In the genomic region with DNA sequence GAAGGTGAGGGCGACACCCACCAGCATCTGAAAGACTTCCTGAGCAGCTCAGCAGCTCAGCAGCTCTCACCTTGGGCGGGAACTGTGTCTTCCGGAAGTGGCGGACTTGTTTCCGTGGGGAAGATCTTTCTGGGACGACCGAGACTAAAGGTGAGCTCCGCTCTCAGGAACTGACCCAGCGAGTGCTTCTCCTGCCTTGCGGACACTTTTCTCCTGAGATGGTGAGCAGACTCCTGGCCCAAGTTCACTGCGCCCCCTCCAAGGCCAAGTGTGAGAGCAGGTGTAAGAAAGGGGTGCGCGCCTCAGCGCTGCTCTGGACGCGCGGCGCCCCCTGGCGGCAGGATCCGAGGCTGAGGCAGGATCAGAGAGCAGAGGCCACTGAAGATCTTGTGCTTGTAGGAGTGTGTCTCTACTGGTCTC, we compare ENCODE assay signal across 8 mouse cellular contexts. TPM values are rescaled to one million over a fixed set of nuclear protein-coding genes. Genes with fewer than 3 reads are reported as not detected.
A peak's percentile ranks its signal among the peaks of the same experiment; 100 is the strongest.
DNase-seq lines count a peak whose midpoint lies in the region; ATAC-seq and TF ChIP-seq lines count a peak whose summit lies in the region.
"Not testable (repeated sequence)": the region's sequence is repeated elsewhere in the genome, so short reads cannot be mapped to it uniquely, and the experiment has no call there.

A gene (minus strand): TSS at position 243 of the 420 bp plus-strand sequence.

- not testable (repeated sequence) for H3K4me1 ChIP-seq in forebrain, embryonic 16.5 days (replicated peaks; ENCODE audit: control insufficient read depth, insufficient read depth, low read length); liver, embryonic 16.5 days (ENCODE audit: control insufficient read depth, low read depth, low read length); neural tube, embryonic 13.5 days (replicated peaks); testis, adult 2 months (ENCODE audit: control insufficient read depth, insufficient read depth, low read length)

- H3K27ac ChIP-seq in forebrain, embryonic 16.5 days (ENCODE audit: low read length); liver, embryonic 16.5 days (ENCODE audit: low read length); neural tube, embryonic 13.5 days (replicated peaks): not testable (repeated sequence)
- peak within 1 kb of the TSS; percentile 39; the same call in 1 of the 2 replicates for H3K27ac ChIP-seq in testis, adult 2 months (ENCODE audit: control insufficient read depth, insufficient read depth, low read depth, low read length)

- not testable (repeated sequence) for TF ChIP-seq POLR2A in testis, adult 2 months (IDR thresholded peaks at IDR 0.05; ENCODE audit: control insufficient read depth, low read depth, low read length)

- not testable (repeated sequence) for H3K9ac ChIP-seq in forebrain, embryonic 16.5 days (replicated peaks; ENCODE audit: low read depth, low read length); liver, embryonic 16.5 days (ENCODE audit: low read depth, low read length); neural tube, embryonic 13.5 days

- TF ChIP-seq CTCF in testis, adult 2 months (IDR thresholded peaks at IDR 0.05; ENCODE audit: control insufficient read depth, insufficient read depth, insufficient replicate concordance, low read depth, low read length): peak; percentile 80

- H3K27me3 ChIP-seq in forebrain, embryonic 16.5 days (replicated peaks; ENCODE audit: control insufficient read depth, insufficient read depth, low read length); liver, embryonic 16.5 days (ENCODE audit: control insufficient read depth, insufficient read depth, low read depth, low read length); neural tube, embryonic 13.5 days; testis, adult 2 months (ENCODE audit: control insufficient read depth, insufficient read depth, low read length): not testable (repeated sequence)

- H3K36me3 ChIP-seq in forebrain, embryonic 16.5 days (ENCODE audit: control insufficient read depth, insufficient read depth); liver, embryonic 16.5 days (ENCODE audit: control insufficient read depth, insufficient read depth); neural tube, embryonic 13.5 days; testis, adult 2 months (ENCODE audit: control insufficient read depth, insufficient read depth, low read length): not testable (repeated sequence)

- WGBS in forebrain, embryonic 16.5 days: 8% methylated on average over 20 of the region's 20 CpGs
- 11% methylated on average over 20 of the region's 20 CpGs for WGBS in liver, embryonic 16.5 days (ENCODE audit: insufficient replicate concordance)
- 17% methylated on average over 20 of the region's 20 CpGs for WGBS in neural tube, embryonic 13.5 days

- intact Hi-C loops in heart, postnatal 25 days (cut with DNase I): loop anchor here (10.0 kb wide), 2 partner anchors 250 to 320 kb away; a partner anchor contains a TSS

- ATAC-seq in forebrain, embryonic 16.5 days: peak; percentile 84
- peak; percentile 71 for ATAC-seq in liver, embryonic 16.5 days (ENCODE audit: low read depth)
- peak; percentile 75 for ATAC-seq in neural tube, embryonic 13.5 days (ENCODE audit: low read depth)

- H3K4me2 ChIP-seq in forebrain, embryonic 16.5 days (ENCODE audit: low read length): peak within 1 kb of the TSS; percentile 43
- peak within 1 kb of the TSS; percentile 48 for H3K4me2 ChIP-seq in liver, embryonic 16.5 days (ENCODE audit: low read depth, low read length)
- H3K4me2 ChIP-seq in neural tube, embryonic 13.5 days: peak within 1 kb of the TSS; percentile 45

- H3K4me3 ChIP-seq in forebrain, embryonic 16.5 days (replicated peaks; ENCODE audit: low read length): peak within 1 kb of the TSS; percentile 39
- H3K4me3 ChIP-seq in liver, embryonic 16.5 days (ENCODE audit: low read depth, low read length): peak within 1 kb of the TSS; percentile 55
- H3K4me3 ChIP-seq in neural tube, embryonic 13.5 days: peak within 1 kb of the TSS; percentile 34
- H3K4me3 ChIP-seq in testis, adult 2 months (ENCODE audit: control insufficient read depth, low read depth, low read length): peak within 1 kb of the TSS; percentile 71

- peak; percentile 75 for DNase-seq in ES-CJ7 (ENCODE audit: low read depth, low spot score)
- DNase-seq in cerebellum, adult 18-20 months: peak; percentile 79 to 87
- peak; percentile 48 for DNase-seq in heart, postnatal 25 days (ENCODE audit: low spot score)
- peak; percentile 87 for DNase-seq in layer of hippocampus, adult 11-12 months (ENCODE audit: low spot score)

- not testable (repeated sequence) for H3K9me3 ChIP-seq in forebrain, embryonic 16.5 days (ENCODE audit: control insufficient read depth, low read length); liver, embryonic 16.5 days (replicated peaks; ENCODE audit: control insufficient read depth, low read length); neural tube, embryonic 13.5 days

RNA-seq across cellular contexts. Expression of the gene that starts here (rescaled TPM):
- 6.3 and 6.5 TPM in 2 replicates for polyA plus RNA-seq in forebrain, embryonic 16.5 days (2015; fragmentation: Nextera tagmentation; extraction: Ambion mirVana)
- under 1 TPM; 0.73 to 0.91 TPM for total RNA-seq in heart, postnatal 25 days (2021)
- polyA plus RNA-seq in liver, embryonic 16.5 days (2015; fragmentation: Nextera tagmentation; extraction: Ambion mirVana): 1.7 and 2.0 TPM in 2 replicates
- polyA plus RNA-seq in neural tube, embryonic 13.5 days (2015; fragmentation: Nextera tagmentation; extraction: Ambion mirVana): 4.6 and 5.2 TPM in 2 replicates
- 27.6 and 45.1 TPM in 2 replicates for polyA plus RNA-seq in testis, adult 2 months (2012; rRNA removed)

Comparison
In these comparisons a context has a peak if more than half of its experiments do, and no peak if none do; other contexts are left out.
1. Peak in DNase-seq in heart, postnatal 25 days; RNA of the gene not detected or under 1 TPM.